Mouse (Mus musculus) fibroblast of lung, adult 2 months (primary cell): Measurements from ENCODE around the gene Gtf3c1.
A peak's percentile ranks its signal among the peaks of the same experiment; 100 is the strongest.

Experiments
- DNase-seq: peaks from one replicate; pipeline ENCODE4 v3.0.0-alpha.2; 2011; ENCODE audit warnings: low read depth

The Gtf3c1 gene

GRCm38 (mm10) chr7:125702791-125703190 lies 4.8 kb downstream of the Gtf3c1 start:
- DNase-seq: no peak

DNA sequence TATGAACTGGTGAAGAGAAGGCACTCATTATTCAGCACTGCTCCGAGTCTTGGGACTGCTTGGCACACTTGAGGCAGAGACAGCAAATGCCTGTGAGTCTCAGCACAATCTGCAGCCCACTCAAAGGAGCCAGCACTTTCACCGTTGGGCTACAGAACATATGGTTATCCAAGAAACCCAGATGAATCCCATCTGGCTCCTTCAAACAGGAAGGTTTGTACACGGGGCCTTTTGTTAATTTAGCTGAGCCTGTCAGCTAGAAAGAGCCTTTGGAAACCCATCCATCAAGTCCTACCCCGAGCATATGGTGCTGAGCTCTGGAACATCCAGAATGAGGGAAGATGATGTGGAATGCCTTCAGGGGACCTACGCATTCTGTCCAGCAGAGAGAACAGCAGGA lies 13.5 kb downstream of the Gtf3c1 start:
- DNase-seq: no peak

GRCm38 (mm10) chr7:125690516-125690915 lies 17.1 kb downstream of the Gtf3c1 start:
- DNase-seq: no peak

GRCm38 (mm10) chr7:125679936-125680335 lies 27.6 kb downstream of the Gtf3c1 start:
- no peak for DNase-seq

GRCm38 (mm10) chr7:125678756-125679155 lies 28.8 kb downstream of the Gtf3c1 start:
- DNase-seq: no peak

- peak; percentile 20 for DNase-seq
Measured at GRCm38 (mm10) chr7:125674916-125675315, 32.7 kb downstream of the Gtf3c1 start.

- DNase-seq: no peak
Measured at GRCm38 (mm10) chr7:125671396-125671795, 36.2 kb downstream of the Gtf3c1 start.

DNA sequence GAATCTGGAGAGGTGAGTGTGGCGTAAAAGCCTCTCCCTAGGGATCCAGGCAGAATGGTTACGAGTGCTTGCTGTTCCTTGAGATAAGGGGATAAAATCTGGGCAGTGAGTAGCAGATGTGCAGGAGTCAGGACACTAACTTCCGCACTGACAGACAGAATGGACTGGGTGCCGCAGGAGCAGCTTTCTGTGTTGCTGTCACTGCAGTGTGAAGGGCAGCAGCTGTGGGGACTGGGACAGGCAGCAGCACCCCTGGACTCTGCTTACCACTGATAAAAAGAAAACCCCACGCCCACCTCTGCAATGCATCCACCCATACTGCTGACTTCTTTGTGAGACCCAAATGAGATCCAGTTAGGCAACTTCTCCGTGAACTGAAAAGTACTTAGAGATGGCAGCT lies 36.7 kb downstream of the Gtf3c1 start:
- no peak for DNase-seq

- no peak for DNase-seq
Measured at GRCm38 (mm10) chr7:125663654-125664053, 43.9 kb downstream of the Gtf3c1 start.

DNA sequence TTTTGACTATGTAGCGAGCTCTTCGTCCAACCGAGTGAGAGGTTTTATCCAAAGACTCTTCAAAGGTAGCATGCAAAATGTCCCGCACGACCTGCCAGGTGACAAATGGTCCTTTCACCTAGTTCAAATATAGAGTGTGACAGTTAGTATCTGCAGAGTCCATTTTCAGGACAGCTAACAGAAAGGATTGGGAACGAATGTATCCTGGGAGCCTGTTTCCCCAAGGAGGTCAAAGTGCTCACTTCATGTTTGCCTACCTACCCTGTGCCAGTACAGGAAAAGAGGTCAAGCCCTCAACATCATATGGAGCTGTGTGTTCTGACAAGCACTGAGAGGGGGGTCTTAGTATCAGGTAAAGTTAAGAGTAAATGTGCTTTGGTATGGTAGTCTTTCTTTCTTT lies 50.1 kb downstream of the Gtf3c1 start:
- DNase-seq: no peak

DNA sequence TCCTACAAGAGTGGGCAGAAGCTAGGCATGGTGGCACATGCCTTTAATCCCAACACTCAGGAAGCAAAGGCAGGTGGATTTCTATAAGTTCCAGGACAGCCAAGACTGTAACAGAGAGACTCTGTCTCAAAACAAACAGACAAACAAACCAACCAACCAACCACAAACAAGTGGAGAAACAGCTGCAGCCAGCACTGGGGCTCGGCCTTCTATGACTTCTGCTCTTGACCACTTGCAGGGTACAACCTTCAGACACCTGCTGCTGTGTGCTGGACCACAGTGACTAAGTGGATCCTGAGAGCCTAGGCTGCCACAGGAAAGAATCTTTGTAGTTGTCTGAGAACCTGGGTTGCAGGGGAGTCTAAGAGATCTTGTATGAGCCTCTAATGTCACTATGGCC lies 58.6 kb downstream of the Gtf3c1 start:
- no peak for DNase-seq

GRCm38 (mm10) chr7:125645413-125645812 lies 62.2 kb downstream of the Gtf3c1 start:
- DNase-seq: no peak

GRCm38 (mm10) chr7:125643880-125644279 lies 63.7 kb downstream of the Gtf3c1 start:
- DNase-seq: no peak

DNA sequence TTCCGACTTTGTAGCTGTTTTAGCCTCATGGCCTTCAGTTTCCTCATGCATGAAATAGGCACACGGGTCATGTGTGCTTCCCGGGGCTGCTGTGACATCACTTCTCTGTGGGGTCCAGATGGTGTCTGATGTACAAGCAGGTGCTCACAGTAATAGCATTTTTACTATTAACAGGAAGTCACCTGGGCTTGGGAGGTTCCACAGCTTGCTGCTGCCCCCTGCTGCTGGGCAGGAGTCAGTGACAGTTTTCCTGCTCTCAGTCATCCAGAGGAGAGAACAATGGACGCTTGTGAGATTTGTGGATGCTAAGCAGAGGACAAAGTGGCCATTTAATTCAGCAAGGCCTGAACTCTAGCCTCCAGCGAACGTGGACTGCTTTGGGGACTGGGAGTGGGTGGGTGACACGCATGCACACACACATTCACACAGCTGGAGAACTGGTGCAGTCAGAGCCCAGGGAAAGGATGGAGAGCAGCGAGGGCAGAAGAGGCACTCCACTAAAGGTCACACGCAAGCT lies 68.7 kb downstream of the Gtf3c1 start:
- DNase-seq: peak; percentile 29

DNA sequence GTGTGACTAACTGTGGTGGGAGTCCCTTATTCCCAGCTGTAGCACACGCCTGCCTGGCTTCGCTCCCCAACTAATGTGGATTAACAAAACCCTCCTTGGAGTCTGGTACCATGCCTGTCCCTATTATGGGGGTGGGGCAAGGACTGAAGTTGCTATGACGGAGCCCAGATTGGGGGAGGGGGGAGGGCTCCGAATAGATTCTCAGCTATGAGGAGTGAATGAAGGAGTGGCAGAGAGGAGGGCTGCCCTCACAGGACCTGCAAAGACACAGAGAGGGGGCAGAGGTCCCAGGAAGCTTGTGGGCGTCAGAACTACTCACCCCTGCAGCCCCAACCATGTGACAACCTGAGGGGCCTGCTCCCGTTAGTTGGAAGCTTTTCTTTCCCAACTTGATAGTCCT lies 69.2 kb downstream of the Gtf3c1 start:
- DNase-seq: no peak

- no peak for DNase-seq
Measured at GRCm38 (mm10) chr7:125637220-125638140, 70.1 kb downstream of the Gtf3c1 start.

GRCm38 (mm10) chr7:125630989-125631388 lies 76.6 kb downstream of the Gtf3c1 start:
- DNase-seq: no peak

GRCm38 (mm10) chr7:125630317-125630716 lies 77.3 kb downstream of the Gtf3c1 start:
- DNase-seq: no peak

DNA sequence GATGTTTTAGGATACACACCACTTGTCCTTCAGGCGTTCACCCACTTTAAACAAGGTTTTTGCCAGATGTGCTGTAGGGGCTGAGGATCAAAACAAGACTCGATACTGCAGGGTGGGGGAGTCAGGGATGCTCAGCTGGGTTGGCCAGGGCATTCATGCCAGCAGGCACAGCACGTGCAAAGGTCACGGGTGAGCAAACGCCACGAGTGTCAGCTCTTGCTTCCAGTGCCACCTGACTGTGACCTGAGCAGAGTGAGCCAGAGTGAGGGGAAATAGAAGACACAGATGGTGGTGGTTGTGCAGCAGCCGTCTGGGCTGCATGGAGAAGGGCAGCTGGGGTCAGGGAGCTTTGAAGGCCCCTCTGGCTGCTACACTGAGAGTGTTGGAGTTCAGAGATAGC lies 81.8 kb downstream of the Gtf3c1 start:
- DNase-seq: no peak

GRCm38 (mm10) chr7:125625219-125625618 lies 82.4 kb downstream of the Gtf3c1 start:
- no peak for DNase-seq

GRCm38 (mm10) chr7:125622741-125623685 lies 84.6 kb downstream of the Gtf3c1 start:
- no peak for DNase-seq

- DNase-seq: no peak
Measured at GRCm38 (mm10) chr7:125620077-125620476, 87.5 kb downstream of the Gtf3c1 start.

GRCm38 (mm10) chr7:125618016-125618415 lies 89.6 kb downstream of the Gtf3c1 start:
- no peak for DNase-seq
